Mouse (Mus musculus) inflammation-experienced regulatory T-cells, adult 6 months (primary cell): ENCODE measurements around the gene Ttc14. TPM values are rescaled to one million over a fixed set of nuclear protein-coding genes. Genes with fewer than 3 reads are reported as not detected.
A peak's percentile ranks its signal among the peaks of the same experiment; 100 is the strongest.

ENCODE experiments used
- ATAC-seq: one replicate; pipeline ENCODE4 v1.8.0; 2017
- polyA plus RNA-seq, 3 experiments: library from polyadenylated mRNA; unstranded; fragments of 100-300 nt; shearing (Covaris generic); gene quantifications; one replicate each; pipeline ENCODE4 v1.2.1; 2017

Ttc14 gene
- 10 to 100 TPM; 16.3 to 22.3 (median 20.8) TPM for polyA plus RNA-seq

DNA sequence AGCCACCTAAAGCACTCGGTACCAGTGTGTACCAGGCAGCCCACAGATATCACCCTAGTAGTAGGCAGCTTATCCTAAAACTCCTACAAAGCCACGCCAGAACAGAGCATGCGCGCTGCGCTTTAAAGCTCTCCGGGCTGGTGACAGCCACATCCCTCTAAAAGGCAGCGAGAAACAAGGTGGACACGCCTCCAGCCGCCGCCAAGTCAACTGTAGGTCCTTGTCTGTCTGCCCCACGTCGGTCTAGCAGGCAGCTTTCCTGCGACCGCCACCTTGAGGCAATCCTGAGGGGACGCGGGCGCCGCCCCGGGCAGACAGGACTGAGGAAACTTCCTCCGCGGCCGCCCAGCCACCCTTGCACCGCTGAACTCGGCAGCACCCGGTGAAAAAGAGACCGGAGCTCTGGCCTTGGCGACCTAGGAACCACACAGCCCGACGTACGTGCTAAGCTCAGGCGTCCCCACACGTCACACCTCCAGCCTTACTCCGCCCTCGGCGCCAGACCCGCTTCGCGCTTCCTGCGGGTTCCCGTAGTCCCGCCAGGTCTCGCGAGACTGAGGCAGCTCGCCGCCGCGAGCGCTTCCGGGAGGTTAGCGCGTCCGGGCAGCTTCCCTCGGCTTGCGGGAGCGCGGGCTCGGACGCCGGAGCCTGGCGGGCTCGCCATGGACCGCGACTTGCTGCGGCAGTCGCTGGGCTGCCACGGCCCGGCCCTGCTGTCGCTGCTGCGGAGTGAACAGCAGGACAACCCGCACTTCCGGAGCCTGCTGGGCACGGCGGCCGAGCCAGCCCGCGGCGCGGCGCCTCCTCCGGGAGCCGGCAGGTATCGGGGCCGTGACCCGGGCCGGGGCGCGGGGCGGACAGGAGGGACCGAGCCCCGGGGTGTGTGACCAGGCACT, at the start of gene Ttc14:
Gene Ttc14 (plus strand): TSS at position 216 of the 896 bp plus-strand sequence.
- peak; percentile 94 for ATAC-seq

DNA sequence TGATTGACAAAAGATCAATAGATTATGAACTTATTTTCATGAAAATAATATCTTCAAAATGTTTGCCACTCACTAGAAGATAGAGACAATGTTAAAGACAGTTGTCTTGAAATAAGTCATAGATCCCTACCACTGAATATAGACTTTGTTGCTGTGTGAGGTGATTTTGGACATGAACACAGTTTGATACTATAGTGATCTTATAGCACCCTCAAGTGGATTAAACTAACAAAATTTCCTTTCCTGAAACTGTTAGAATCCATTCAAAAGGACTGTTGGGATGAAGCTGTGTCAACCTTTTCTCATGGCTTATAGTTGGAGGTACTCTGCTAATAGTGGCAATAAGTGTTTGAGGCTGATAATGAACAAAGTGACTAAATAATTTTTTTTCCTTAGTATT, 8.7 kb upstream of the Ttc14 start:
- no peak for ATAC-seq

DNA sequence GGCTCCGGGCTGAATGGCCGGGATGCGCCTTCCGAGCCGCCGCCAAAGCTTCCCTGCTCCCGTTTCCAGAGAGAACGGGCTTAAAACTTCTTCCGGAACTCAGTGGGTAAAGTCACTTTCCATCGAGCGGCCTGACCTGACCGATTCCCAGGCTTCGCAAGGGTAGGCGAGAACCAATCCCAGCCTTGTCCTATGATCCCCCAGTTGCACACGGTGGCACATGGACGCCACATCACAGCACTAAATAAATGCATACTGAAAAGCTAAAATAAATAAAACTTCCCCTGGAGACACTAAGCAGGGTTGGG, 835 bp downstream of the Ttc14 start:
- ATAC-seq = no peak

DNA sequence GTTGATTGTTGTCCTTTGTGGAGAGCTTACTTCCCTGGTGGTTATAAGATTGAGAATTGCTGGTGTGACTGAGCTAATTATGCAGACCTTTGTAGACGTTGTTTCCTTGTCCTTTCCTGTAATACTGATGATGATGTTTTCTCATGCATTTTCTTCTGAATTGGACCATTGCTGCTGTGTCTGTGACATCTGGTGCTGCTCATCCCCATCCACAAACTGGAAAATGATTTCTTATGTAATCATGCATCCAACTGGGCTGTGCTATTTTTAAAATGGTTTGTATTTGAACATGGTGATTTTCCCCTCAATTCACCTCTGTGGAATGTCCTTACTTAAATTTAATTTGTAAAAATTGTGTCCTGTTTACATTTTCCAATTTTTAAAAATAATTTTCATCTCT, 7.5 kb downstream of the Ttc14 start:
- no peak for ATAC-seq

DNA sequence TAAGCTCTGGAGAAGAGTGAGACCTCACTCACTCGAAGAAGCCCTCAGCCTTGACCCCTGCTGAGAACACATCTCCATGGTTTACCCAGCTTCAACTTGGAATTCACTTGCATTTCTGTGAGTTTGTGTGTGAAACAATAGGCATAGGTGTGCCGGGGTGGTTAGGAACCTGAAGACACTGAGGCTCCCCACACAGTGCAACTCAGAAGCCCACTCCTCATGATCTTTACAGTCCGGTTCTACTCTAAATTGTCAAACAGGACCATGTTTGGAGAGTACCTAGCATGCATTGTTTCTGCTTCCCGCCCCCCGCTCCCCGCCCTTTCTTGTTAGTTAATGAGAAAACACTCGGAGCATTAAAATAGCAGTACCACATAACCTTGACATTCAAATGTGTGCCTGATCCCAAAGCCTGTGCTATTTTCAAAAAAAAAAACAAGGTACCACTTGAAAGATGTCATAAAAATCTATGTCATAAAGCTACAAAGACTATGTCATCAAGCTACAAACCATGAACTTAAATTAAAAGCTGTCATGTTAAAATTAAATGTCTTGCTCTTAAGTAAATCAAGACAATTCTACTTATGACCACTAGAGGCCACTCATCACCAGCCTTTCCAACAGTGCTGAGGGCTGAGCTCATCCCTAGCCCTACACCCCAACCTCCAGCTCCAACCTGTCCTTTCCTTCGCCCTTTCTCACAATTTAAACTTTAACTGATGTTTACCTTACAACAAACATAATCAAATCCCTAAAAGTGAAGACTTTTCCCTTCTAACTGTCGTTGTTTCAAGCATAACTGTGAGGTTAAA, 24.7 kb downstream of the Ttc14 start:
- peak; percentile 67 for ATAC-seq

DNA sequence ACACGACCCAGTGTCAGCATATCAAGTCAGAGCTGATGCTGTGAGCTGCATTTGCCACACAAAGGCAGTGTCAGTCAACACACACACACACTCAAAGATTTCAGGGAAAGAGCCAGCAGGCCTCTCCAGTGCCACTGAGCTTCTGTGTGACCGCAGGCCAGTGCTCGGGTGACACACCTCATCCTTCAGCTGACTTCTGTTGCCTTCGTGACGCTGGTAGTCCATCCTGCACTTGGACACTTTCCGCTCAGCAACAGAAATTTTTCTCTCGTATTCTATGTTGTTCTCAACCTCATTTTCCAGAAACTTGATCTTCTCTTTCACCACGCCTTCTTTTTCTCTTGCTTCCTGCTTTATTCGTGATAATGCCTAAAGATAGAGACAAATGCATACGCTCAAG, 32.7 kb downstream of the Ttc14 start:
- ATAC-seq = no peak

DNA sequence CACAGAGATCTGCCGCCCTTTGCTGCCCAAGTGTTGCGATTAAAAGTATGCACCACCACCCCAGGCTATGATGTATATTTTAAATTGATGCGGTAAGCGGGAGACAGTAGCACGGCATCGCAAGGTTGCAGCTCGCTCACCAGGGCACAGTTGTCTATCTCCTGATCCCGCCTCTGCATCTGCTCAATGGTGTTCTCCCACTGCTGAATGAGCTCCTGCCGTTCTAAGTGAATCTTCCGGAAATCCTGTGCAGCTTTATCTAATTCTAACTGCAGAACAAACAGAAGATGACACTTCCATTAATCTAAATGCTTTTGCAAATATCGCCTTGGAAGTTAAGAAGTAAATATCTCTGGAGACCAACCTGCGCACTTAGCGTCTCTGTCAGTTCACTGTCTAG, 36.9 kb downstream of the Ttc14 start:
- no peak for ATAC-seq

DNA sequence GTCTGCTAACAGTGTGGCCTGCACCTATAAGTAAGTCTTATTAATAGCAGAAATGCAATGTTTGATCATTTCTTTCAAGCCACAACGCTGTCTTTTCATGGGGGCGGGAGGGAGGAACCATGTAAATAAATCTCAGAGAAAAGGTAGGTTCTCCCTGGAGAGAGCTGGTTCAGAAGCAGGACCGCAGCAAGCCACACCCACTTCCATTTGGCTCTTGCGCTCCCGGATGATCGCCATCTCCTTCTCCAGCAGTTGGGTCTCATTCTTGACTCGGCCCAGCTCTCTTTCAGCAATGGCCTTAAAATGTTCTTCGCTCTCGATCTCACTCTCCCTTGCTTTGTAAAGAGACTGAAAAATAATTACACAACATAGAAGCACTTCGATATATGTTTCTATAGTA, 39.2 kb downstream of the Ttc14 start:
- no peak for ATAC-seq

DNA sequence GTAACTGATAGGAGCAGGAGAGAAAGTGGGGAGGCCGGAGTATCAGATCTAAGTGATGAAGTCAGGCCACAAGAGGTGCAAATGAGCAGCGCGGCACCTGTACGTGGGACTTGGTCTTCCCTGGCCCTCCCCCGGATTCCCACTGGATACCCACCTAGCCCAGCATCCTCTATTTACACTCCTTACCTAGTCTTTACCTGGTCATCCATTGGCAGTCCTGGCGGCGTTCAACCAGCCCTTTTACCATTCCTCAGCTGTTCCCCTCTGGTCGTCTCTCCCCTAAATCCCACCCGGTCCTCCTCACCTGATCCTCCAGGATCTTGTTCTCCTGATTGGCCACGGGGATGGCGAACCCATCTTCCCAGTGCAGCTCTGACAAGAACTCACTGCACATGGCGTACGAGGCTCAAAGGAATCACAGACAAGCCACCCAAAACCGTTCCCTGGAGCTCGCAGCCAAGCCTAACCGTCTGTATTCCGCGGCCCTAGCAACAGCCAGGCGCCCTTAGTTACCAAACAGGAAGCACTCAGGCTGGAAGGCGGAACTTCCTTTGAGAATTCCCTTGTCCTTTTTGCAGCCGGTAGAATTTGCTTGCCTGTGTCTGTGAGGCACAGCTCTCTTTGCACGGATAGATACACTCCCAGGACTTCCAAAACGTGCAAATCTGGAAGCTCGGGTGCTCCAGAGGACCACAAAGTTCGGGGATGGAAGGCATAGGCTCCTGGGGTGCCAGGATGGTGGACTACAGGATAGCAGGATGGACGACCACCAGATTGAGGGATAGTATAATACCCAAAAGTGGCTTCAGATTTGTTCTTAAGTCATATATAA, 44.4 kb downstream of the Ttc14 start, which contains the start of gene Ccdc39:
Gene Ccdc39 (minus strand): TSS at position 510 of the 832 bp plus-strand sequence.
- peak; percentile 93 for ATAC-seq

DNA sequence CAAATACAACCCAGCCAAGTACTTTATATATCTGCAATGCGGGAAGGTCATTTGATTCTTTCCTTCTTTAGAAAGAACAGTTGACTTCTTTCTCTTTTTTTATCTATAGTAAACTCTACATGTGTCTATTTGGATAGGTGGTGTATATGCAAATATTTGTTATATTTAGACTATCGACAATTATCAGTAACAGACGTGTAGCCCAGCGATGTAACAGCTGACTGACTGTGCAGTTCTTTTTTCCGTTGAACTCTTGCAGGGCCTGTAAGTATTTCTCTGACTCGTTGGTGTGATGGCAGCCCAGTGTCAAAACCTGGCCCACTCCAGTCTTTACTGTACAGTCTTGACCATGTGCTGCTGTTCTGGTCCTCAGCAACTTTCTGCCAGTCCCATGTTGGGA, 47.0 kb downstream of the Ttc14 start:
- ATAC-seq = no peak

DNA sequence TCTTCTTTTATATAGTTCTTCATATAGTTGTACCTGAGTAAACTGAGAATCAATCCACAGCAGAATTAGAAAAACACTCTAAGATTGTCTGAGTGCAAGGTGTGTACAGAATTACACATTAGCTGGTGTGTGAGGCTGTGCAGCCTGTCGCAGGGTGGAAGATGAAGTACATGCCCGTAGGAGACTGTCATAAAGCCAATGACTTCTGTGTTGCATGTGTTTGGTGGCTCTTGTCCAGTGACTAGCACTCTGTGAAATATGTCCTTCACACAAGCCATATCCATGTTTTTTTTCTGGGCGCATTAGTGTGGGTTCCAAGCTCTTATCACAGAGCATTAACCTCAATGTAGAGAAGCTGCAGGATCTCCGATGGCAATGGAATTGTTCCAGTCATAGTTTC, 51.2 kb downstream of the Ttc14 start:
- ATAC-seq = no peak

DNA sequence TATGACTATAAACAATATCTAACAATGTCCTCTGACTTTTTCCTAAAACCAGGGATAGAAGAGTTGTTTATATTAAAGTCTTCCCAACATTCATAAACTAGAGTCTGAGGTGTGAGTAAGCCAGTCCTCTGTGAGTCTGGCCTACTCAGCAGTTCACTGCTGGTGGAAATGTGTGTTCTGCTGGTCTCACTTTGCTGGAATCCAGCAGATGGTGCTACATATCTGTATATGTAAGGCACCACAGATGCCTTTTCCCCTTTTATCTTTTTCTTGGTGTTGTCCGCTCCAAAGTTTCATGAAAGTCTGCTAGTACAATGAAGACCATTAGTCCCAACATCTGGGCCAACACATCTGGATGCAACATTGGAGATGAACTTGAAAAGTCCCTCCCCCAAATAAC, 53.4 kb downstream of the Ttc14 start:
- no peak for ATAC-seq

DNA sequence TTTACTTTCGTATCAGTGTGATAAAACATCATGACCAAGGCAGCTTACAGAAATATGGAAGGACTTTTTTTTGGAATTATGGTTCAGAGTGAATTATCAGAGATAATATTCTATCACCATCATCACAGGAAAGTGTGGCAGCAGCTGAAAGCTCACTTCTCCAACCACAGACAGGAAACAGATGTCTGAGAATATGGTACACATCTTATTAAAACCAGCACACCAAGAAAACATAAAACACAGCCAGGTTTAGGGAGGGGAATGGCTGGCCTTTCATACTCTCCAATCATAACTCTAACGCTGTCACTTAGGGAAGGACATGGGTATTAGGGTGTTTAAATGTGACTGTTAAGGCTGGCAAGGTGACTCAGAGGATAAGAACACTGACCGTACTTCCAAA, 59.3 kb downstream of the Ttc14 start:
- ATAC-seq = no peak

DNA sequence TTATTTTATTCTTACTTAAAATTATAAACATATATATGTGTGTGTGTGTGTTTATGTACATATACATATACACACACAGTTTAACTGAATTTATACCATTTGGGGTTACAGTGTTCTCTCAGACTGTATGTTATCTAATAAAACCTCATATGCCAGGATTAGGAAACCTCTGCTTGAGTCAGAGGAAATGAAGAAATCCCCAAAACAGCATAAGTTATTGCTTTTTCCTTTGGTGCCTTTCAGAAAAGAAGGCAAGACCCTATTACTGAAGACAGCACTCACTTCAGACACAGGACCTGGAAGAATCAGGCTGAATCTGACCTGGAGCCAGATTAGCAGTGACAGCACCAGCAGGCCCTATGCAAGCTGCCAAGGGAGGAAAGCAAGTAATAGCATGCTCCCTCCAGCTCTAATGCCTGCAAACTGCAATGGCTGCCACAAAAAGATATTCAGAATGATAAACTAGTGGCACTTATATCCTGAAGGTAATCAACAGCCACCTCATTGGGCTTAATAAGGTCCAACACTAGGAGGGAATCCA, 64.4 kb downstream of the Ttc14 start:
- no peak for ATAC-seq

Other genes starting within 250 kb of the Ttc14 start
- gene Ccdc39, start 44.5 kb downstream of the Ttc14 start, polyA plus RNA-seq = 1 to 10 TPM in 1 of 3 experiments, under 1 TPM in 2; 0.26 to 1.0 (median 0.39) TPM
- 10 to 100 TPM; 47.5 to 57.9 (median 52.9) TPM for gene Fxr1, start 220.1 kb downstream of the Ttc14 start, polyA plus RNA-seq